Mouse (Mus musculus): Measurements from ENCODE around the gene Clic6.
"Not testable (repeated sequence)": the region's sequence is repeated elsewhere in the genome, so short reads cannot be mapped to it uniquely, and the experiment has no call there.

Gene Clic6

GRCm38 (mm10) chr16:92472898-92473297 lies 12.6 kb upstream of the Clic6 start:
- no peak for DNase-seq

DNA sequence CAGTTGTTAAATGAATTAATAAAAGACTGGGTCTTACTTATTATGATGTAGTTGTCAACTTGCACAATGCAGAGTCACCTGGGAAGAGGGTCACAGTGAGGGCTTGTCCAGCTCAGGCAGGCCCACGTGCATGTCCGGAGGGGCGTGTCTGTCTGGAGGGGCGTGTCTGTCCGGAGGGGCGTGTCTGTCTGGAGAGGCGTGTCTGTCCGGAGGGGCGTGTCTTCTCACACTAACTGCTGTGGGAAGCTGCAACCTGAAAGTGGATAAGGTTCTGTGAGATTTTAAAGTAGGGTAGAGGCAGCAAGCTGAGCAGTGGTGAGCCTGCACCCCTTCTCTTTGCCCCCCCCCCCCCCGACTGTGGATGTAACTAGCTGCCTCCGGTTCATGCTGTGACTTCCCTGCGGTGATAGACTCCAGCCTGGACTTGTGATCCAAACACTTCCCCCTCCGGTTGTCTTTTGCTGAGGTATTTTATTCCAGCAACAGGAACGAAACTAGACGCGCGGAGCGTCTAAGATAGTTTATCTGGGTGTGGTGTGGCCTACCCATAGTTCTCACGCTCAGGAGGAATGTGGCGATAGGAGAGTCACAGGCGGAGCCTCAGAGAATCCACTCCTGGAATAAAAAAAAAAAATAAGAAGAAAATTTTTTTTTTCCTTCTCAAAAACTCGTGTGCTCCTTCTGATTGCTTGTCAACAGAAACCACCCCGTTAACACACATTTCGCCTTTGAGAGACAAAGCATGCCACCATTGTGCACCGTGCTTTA lies 10.3 kb upstream of the Clic6 start:
- no peak for DNase-seq

GRCm38 (mm10) chr16:92478561-92479150 lies 6.9 kb upstream of the Clic6 start:
- DNase-seq, result no peak

GRCm38 (mm10) chr16:92487086-92487485 lies 1.6 kb downstream of the Clic6 start:
- DNase-seq, result no peak

- no peak for DNase-seq
Measured at GRCm38 (mm10) chr16:92487489-92487888, 2.0 kb downstream of the Clic6 start.

DNA sequence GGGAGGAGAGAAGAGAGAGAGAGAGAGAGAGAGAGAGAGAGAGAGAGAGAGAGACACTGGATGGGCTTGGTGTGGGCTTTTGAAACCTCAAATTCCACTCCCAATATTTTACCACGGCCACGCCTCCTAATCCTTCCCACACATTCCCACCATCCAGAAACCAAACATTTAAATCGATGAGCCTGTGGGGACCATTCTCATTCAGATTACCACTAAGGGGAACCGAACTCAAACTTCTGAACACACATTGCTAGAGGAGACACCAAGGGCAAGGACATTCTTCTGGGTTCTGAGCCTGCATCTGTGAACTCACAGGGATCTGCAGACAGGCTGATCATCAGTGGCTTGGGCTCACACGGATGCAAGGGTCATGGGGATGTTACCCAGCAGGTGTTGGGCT lies 2.9 kb downstream of the Clic6 start:
- no peak for DNase-seq

DNA sequence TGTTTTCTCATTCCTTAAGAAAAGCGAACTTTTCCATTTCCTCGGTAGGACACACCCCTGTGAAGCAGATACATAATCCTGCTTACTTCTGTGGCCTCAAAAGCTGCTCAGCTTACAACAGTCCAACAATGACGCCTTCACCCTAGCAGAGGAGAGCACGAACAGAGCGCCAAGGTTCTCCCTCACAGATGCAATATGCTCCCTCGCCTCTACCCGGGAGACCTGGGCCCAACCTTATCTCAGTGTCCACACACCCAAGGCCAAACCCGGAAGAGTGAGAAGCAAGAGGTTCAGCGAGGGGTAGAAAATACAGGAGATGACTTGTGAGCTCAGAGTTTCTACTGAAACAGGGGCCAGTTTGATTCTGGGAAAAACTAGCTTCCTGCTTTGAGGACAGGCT lies 3.8 kb downstream of the Clic6 start:
- no peak for DNase-seq

- no peak for DNase-seq
Measured at GRCm38 (mm10) chr16:92497851-92498588, 12.5 kb downstream of the Clic6 start.

GRCm38 (mm10) chr16:92498589-92498981 lies 13.0 kb downstream of the Clic6 start:
- no peak for DNase-seq

- DNase-seq, result no peak
Measured at GRCm38 (mm10) chr16:92499324-92499723, 13.8 kb downstream of the Clic6 start.

GRCm38 (mm10) chr16:92500534-92500933 lies 15.0 kb downstream of the Clic6 start:
- DNase-seq, result no peak

DNA sequence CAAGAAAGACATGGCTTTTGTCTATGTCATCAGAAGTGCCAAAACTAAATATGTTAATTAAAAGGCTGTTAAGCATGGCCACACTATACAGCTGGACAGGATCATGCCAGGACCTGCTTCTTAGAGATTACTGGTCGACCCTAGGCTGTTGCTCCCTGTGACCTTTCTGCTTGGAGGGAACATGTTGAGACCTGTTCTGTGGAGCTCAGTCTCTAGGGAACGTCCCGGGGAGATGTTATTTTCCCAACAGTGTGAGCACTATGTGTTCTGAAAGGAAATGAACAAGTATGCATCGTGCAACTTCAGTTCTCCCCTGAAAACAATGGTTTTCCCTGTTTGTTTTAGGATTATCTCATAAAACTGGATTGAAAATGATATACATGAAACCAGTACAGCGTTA lies 17.6 kb downstream of the Clic6 start:
- no peak for DNase-seq

DNA sequence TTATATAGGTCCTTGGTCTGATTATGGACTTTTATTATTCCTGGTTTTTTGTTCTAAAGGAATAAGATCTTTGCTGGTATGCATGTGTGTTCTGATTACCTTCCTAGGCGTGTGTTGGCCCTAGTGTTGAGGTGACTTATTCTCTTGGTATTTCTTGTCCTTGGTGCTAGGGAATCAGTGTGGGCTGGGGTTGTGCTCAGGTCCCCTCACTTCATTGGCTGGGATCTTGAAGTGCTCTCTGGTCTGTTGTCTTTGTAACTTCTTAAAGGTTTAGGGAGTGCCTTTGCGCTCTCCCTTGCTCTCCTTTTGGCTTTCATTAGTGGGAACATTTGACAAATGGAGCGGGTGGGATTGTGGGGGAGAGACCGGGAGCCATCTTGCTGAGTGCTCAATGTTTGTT lies 22.0 kb downstream of the Clic6 start:
- no peak for DNase-seq

- DNase-seq, result no peak
Measured at GRCm38 (mm10) chr16:92510835-92511772, 25.6 kb downstream of the Clic6 start.

DNA sequence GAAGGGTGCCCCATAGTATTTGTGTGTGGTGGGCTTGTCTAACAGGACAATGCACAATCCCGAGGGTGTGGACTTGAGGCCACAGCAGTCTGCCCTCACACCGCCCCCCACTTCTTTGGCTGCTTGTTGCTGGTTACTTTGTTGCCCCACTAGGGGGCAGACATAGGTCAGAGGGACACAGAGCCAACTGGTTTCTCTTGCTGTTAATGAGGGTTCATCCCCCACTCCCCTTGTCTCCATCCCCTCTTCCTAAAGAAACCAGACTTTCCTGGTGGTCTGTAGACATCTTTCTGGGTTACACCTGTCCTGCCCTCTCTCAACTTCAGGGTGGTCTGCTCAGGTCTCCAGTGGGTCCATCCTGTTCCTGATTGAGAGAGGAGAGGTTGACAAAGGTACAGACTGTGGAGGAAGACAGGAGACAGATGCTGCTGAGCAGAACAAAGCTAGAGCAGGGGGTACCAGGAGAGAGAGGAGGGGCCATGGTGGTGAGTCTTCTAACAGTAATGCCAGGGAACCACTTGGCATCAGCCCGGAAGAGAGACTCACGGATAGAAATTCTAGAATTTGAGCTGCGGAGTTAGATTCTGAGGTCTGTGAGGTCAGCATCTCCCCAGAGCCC lies 26.3 kb downstream of the Clic6 start:
- DNase-seq, result no peak

GRCm38 (mm10) chr16:92514896-92515295 lies 29.4 kb downstream of the Clic6 start:
- DNase-seq, result not testable (repeated sequence)

GRCm38 (mm10) chr16:92516139-92516538 lies 30.6 kb downstream of the Clic6 start:
- no peak for DNase-seq

- no peak for DNase-seq
Measured at GRCm38 (mm10) chr16:92518718-92519117, 33.2 kb downstream of the Clic6 start.

DNA sequence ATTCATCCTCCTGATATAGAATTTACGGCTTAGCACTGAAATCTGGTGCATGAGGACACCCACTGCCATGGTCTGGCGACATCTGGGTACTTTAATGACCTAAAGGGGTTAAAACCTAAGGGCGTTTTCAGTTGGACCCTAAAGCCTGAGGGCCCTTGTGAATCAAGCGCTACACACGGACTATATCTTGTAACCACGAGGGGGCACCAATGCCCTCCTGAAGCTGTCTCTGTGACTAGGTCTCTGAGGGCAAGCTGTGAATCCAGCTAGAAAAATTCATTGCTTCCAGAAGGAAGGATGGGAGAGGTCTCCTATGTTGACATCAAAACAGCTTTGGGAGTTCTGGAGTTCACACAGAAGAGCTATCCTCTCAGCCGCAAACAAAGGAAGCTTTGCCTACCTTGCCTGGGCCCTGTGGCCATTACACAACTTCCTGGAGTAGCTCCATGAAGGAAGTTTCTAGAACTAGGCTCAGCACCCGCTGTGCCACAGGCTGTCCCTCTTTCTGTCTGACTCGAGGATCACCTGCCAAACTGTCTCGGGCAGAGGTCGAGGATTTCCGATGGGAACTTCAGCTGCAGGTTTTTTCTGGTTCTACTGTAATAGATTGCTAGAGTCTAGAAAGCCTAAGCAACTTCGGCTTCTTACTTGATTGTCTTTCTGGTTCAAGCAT lies 34.4 kb downstream of the Clic6 start:
- DNase-seq, result no peak

DNA sequence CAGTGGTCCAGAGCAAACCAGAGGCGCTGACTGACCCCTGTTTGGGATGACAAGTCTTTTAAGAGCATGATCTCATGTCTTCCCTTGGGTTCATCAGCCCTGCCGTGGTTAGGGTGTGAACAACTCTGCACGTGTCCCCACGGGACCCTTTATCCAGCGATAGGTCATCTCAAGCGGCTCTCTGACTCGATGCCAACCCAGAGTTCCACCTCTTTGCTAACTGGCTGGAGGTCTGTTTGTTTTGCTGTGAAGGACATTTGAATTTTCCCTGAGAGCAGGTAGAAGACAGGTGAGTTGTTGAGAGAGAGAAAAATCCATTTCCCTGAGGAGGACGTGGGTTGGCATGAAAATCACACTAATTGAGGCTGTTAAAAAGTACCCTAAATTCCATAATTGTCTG lies 37.8 kb downstream of the Clic6 start:
- DNase-seq, result no peak

DNA sequence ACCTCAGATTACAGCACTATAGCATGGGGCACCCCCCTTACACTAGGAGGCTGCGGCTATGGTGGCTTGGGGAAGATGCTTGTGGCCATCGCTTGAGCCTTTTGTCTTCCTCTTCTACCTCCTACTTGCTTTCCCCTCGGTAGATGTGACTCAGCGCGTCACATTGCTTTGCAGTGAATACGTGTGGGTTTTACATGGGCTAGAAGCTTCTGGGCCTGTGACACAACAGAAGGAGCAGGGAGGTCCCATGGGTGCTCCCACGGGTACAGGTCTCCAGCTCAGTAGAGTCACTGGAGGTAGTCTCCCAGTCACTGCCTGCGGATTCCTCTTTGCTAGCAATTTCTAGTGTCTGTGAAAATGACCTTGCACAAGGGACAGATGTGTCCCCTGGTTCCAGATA lies 39.1 kb downstream of the Clic6 start:
- no peak for DNase-seq

- no peak for DNase-seq
Measured at GRCm38 (mm10) chr16:92525919-92526318, 40.4 kb downstream of the Clic6 start.

Measured in thymus, adult 18-20 months (tissue).